Mouse (Mus musculus) cortical plate, adult 2 months (tissue): Measurements from ENCODE around the gene Cpeb2.

Experiments used
- CTCF ChIP-seq: fragments of 200-500 bp; IDR thresholded peaks from 2 replicates; pipeline ENCODE4 v1.5.1; 2011; ENCODE audit warnings: mild to moderate bottlenecking, control low read depth, low read length; ENCODE audit not compliant: insufficient read depth; ENCODE audit errors: extremely low read depth
- POLR2A ChIP-seq: fragments of 200-500 bp; IDR thresholded peaks from 2 replicates; pipeline ENCODE4 v1.6.1; 2011; ENCODE audit warnings: mild to moderate bottlenecking, low read length, control low read depth; ENCODE audit not compliant: insufficient read depth; ENCODE audit errors: extremely low read depth

GRCm38 (mm10) chr5:43223359-43223758 is 9.6 kb upstream of the Cpeb2 start:
- TF ChIP-seq CTCF: no peak
- TF ChIP-seq POLR2A: no peak
